Mouse (Mus musculus) lung, postnatal 0 days (tissue): ENCODE measurements around the gene Rfc5.

Experiments used
- CTCF ChIP-seq: IDR thresholded peaks from 2 replicates; pipeline ENCODE4 v1.5.1; 2016; ENCODE audit warnings: antibody characterized with exemption, mild to moderate bottlenecking
- EP300 ChIP-seq: IDR thresholded peaks from 2 replicates; pipeline ENCODE4 v1.6.1; 2016; ENCODE audit warnings: antibody characterized with exemption, mild to moderate bottlenecking, control low read depth

DNA sequence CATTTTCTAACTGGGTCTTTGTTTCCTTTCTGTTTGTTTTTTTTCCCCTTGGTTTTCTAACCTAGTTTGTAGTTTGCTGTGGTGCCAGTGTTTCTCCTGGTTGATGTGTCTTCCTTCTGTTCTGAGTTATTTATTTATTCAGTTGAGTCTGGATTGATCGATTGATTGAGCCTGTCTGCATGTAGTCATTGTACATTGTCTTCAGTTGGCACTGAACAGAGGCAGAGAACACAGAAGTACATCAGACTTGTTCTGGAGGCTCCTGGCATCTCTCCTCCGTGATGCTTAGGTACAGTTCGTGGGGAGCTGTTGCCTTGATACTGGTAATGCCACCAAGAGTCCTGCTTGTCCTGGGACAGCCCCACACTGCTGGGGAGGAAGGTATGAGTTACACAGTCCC, 24.0 kb downstream of the Rfc5 start:
- TF ChIP-seq CTCF (no peak), EP300 (no peak)
